Mouse (Mus musculus): ENCODE results near the gene Atp2b2.
A peak's percentile ranks its signal among the peaks of the same experiment; 100 is the strongest.

Atp2b2 gene

DNA sequence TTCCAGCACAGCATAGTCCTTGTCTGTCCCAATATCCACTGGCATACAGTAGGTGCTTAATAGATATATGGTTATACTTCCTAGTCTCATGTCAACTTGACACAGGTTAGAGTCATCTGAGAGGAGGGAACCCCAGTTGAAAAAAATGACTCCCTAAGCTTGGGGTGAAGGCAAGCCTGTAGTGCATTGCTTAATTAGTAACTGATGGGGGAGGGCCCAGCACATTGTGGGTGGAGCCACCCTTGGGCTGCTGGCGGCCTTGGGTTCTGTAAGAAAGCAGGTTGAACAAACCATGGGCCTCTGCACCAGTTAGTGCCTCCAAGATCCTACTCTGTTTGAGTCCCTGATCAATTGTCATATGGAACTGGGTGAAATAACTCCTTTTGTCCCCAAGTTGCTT is 231.0 kb downstream of the Atp2b2 start:
- Histone ChIP-seq H3K36me3 (ENCODE audit: control insufficient read depth, insufficient read depth, low read length, poor library complexity, severe bottlenecking) (no peaks in the 10 kb centered on the region), H3K27me3 (ENCODE audit: control insufficient read depth, insufficient read depth, low read length, poor library complexity, severe bottlenecking) (no peaks in the 10 kb centered on the region)
- no peak for DNase-seq (ENCODE audit: low read depth, low spot score)

DNA sequence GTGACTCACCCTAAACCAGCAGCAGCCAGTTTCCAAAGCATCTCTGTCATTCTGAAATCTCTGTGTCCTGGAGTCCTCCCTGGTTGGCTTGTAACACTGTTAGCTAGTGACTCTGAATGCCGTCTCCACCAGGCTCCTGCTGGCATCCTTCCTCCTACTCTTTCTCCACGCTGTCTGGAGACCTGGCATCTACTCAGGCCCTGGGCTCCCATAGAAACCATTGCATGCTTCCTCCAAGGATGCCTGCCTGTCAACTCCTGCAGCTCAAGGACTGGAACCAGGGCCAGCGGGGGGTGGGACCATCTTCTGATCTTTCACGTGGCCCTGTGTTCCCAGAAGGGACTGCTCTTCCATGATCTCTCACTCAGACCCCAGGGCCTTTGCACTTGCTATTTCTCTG is 231.7 kb downstream of the Atp2b2 start:
- Histone ChIP-seq H3K27me3 (ENCODE audit: control insufficient read depth, insufficient read depth, low read length, poor library complexity, severe bottlenecking) (no peaks in the 10 kb centered on the region), H3K36me3 (ENCODE audit: control insufficient read depth, insufficient read depth, low read length, poor library complexity, severe bottlenecking) (no peaks in the 10 kb centered on the region)
- DNase-seq (ENCODE audit: low read depth, low spot score) = no peak

DNA sequence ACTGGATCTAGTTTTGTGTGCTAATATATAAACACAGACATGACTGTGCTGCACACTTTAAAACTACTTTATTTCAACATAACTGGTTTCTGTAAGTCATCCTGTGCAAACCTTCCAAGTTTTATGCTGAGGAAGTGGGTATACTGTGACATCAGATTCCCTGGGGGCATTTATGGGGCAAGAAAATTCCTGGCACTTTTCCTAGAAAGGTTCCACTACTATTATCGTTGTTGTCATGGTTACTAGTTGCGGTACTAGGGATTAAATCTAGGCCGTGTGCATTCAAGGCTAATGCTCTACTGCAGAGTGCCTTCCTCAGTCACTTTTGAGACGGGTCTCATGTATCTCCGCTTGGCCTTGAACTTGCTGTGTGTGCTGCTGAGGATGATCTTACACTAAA is 236.2 kb downstream of the Atp2b2 start:
- DNase-seq (ENCODE audit: low read depth, low spot score) = no peak
- Histone ChIP-seq H3K27me3 (ENCODE audit: control insufficient read depth, insufficient read depth, low read length, poor library complexity, severe bottlenecking) (no peaks in the 10 kb centered on the region; the same call in 1 of the 2 replicates), H3K36me3 (ENCODE audit: control insufficient read depth, insufficient read depth, low read length, poor library complexity, severe bottlenecking) (no peaks in the 10 kb centered on the region)

DNA sequence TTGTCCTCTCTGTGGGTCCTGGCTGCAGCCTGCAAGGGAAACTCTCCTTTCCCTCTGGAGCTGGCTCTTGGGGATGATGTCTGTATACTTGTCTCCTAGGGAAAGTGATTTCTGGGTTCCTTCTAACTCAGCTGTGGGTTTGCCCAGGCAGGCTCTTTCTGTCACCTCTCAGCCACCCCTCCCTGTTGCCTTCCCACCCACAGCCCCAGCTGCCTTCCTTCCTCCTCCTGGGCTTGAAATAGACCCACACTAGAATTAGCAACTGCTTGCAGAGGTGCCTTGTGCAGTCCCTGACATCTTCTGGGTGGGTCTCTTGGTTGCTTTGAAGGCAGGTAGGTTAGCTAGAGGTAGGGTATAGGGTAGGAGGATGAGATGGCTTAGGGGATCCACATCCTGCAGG is 241.2 kb downstream of the Atp2b2 start:
- no peak for DNase-seq (ENCODE audit: low read depth, low spot score)
- Histone ChIP-seq H3K36me3 (ENCODE audit: control insufficient read depth, insufficient read depth, low read length, poor library complexity, severe bottlenecking) (no peaks in the 10 kb centered on the region), H3K27me3 (ENCODE audit: control insufficient read depth, insufficient read depth, low read length, poor library complexity, severe bottlenecking) (no peaks in the 10 kb centered on the region; the same call in 1 of the 2 replicates)

DNA sequence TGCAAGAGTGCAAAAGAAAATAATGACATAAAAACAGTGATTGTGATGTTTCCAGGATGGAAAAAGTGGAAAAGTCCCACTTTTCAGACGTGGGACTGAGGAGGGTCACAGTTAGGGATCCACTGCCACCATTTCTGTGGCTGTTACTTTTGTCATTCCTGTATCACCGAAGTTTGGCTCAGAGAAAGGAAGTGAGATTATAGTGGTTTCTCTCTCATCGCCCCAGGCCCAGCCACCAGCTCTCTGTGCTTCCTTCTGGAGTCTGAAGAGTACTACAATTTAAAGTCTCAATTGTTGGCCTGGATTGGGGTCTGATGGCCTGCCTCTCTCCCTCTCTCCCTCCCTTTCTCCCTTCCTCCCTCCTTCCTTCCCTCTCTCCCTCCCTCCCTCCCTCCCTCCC is 242.5 kb downstream of the Atp2b2 start:
- DNase-seq (ENCODE audit: low read depth, low spot score) = no peak
- Histone ChIP-seq H3K36me3 (ENCODE audit: control insufficient read depth, insufficient read depth, low read length, poor library complexity, severe bottlenecking) (no peaks in the 10 kb centered on the region), H3K27me3 (ENCODE audit: control insufficient read depth, insufficient read depth, low read length, poor library complexity, severe bottlenecking) (no peaks in the 10 kb centered on the region; the same call in 1 of the 2 replicates)

DNA sequence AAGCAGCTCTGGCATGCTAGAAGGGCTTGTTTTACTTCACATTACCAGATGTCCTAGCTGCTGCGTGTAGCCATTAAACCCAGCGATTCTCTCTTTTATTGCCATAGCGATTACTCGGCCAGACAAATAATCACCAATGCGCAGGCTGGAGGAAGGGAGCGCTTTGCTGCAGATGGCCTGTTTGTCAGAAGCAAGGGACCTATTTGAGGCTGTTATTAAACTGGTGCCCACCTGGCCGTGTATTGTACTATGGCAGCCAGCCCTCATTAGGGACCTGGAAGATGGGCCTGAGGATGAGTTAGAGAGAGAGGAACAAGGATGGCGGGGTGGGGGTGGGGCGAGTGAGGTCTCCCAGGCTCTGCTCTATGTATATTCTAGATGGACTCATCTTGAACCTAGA is 243.1 kb downstream of the Atp2b2 start:
- DNase-seq (ENCODE audit: low read depth, low spot score) = no peak
- no peaks in the 10 kb centered on the region for H3K36me3 ChIP-seq (ENCODE audit: control insufficient read depth, insufficient read depth, low read length, poor library complexity, severe bottlenecking)
- H3K27me3 ChIP-seq (ENCODE audit: control insufficient read depth, insufficient read depth, low read length, poor library complexity, severe bottlenecking) = no peaks in the 10 kb centered on the region; the same call in 1 of the 2 replicates

DNA sequence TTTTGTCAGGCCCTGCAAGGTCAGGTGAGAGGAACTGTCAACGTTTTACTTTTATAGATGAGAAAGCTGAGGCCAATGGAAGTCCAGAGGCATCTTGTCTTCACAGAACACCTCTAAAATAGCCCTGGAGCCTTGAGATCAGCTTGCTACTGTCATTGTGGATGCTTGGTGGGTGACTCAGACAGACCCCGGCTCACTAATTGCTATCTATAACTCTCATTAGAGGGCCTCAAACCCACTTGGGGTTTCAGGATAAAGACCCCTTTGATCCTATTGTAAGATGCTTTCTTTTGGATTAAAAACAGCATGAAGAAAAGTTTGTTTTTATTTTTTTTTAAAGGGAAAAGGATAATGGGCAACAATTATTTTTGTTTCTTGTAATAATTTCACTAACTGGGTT is 243.5 kb downstream of the Atp2b2 start:
- no peak for DNase-seq (ENCODE audit: low read depth, low spot score)
- no peaks in the 10 kb centered on the region; the same call in 1 of the 2 replicates for H3K27me3 ChIP-seq (ENCODE audit: control insufficient read depth, insufficient read depth, low read length, poor library complexity, severe bottlenecking)
- no peaks in the 10 kb centered on the region for H3K36me3 ChIP-seq (ENCODE audit: control insufficient read depth, insufficient read depth, low read length, poor library complexity, severe bottlenecking)

DNA sequence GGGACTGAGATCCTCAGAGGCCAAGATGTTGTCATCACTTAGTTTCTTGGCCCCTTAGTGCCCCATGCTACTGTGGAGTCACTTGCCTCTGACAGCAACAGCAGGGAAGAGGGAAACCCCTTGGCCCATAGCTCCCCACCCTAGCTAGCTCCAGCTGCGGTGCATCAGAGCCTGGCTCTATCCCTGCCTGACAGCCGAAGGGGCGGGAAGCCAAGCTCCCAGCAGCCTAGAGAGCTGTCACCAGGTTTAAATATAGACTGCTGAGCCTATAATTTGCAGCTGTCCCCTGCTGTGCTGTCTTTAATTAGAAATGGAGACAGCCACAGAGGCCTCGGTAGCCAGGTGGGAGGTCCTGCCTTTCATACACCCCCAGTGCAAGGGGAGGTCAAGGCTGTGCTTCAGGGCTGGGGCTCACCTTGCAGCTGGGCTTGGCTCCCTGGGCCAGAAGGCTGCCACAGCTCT is 247.1 kb downstream of the Atp2b2 start:
- no peaks in the 10 kb centered on the region for H3K36me3 ChIP-seq (ENCODE audit: control insufficient read depth, insufficient read depth, low read length, poor library complexity, severe bottlenecking)
- no peak for DNase-seq (ENCODE audit: low read depth, low spot score)

DNA sequence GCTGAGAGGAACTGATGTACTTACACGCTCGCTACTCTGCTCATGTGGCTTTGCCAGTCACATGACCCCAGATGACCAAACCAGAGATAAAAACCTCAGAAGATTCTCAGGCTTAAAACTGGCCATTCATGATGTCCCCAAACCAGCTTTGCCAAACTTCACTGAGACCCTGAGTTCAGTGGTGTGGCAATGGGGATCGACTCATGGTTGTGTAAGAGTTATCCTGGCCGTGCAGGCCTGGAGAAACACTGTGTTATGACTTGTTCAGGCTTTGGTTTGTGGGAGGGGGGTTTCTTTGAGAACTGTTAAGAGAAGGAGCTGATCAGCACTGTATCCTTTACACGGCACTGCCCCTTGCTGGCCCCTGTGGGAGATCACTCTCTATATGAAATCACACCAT is 250.0 kb downstream of the Atp2b2 start:
- DNase-seq (ENCODE audit: low read depth, low spot score) = no peak
- no peaks in the 10 kb centered on the region for H3K27me3 ChIP-seq (ENCODE audit: control insufficient read depth, insufficient read depth, low read length, poor library complexity, severe bottlenecking)
- H3K36me3 ChIP-seq (ENCODE audit: control insufficient read depth, insufficient read depth, low read length, poor library complexity, severe bottlenecking) = no peaks in the 10 kb centered on the region

More for the DNA sequence above, 247.1 kb downstream of the Atp2b2 start:
- H3K27me3 ChIP-seq (ENCODE audit: control insufficient read depth, insufficient read depth, low read length, poor library complexity, severe bottlenecking) = no peaks in the 10 kb centered on the region

DNA sequence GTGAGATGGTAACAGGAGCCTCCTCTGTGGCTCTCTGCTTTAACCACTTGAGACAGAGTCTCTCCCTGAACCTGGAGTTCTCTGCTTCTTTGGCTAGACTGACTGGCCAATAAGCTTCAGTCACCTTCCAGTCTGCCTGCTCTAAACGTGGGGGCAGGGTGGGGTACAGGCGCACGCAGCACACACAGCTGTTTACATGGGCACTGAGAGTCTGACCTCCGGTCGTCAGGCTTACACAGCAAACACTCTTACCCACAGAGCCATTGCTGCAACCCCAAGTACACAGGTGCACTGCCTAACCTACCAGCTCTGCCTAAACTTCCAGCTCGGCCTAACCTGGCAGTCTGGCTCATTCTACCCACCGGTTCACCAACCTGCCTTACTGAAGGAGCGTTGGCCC is 251.4 kb downstream of the Atp2b2 start:
- DNase-seq (ENCODE audit: low read depth, low spot score) = no peak
- Histone ChIP-seq H3K36me3 (ENCODE audit: control insufficient read depth, insufficient read depth, low read length, poor library complexity, severe bottlenecking) (no peaks in the 10 kb centered on the region), H3K27me3 (ENCODE audit: control insufficient read depth, insufficient read depth, low read length, poor library complexity, severe bottlenecking) (no peaks in the 10 kb centered on the region)

DNA sequence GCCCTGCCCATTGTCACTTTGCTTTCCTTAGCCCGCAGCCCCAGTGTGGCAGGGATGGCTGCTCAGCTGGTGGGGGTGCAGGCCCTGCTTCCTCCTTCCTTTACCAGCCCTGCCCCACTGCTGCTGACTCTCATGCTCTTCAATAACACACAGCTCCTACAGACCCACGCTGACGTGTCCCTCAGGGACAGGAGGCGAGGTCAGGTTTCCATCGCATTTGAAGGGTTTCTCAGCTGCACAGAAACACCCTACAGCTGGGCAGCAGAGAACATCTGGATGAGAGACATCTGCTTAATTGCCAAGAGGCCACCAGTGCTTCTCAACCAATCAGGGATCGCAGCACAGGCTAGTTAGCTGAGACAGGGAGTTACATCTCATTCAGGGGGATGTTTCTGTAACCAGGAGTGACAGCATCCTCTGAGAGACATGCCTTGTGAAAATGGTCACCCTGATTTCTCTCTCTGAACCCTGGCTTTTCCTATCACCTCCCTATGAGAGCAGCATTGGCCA is 254.9 kb downstream of the Atp2b2 start:
- Histone ChIP-seq H3K27me3 (ENCODE audit: control insufficient read depth, insufficient read depth, low read length, poor library complexity, severe bottlenecking) (no peaks in the 10 kb centered on the region), H3K36me3 (ENCODE audit: control insufficient read depth, insufficient read depth, low read length, poor library complexity, severe bottlenecking) (no peaks in the 10 kb centered on the region)
- no peak for DNase-seq (ENCODE audit: low read depth, low spot score)

DNA sequence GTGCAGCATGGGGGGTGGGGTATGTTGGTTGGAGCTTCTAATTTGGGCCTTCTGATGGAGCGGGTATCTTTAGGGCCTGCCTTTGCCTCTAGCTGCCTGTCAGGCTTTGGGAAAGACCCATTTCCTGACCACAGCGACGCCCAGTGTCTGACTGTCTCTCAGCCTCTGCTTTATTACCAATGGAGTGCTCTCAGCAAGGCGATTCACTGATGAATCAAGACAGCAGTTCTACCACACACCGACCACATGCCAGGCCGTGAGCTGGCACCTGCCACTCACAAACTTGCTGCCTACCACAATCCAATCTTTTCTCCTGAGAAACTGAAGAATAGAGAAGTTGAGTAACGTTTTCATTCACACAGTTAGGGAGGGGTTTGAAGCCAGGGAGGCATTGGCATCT is 256.8 kb downstream of the Atp2b2 start:
- Histone ChIP-seq H3K27me3 (ENCODE audit: control insufficient read depth, insufficient read depth, low read length, poor library complexity, severe bottlenecking) (no peaks in the 10 kb centered on the region), H3K36me3 (ENCODE audit: control insufficient read depth, insufficient read depth, low read length, poor library complexity, severe bottlenecking) (no peaks in the 10 kb centered on the region)
- DNase-seq (ENCODE audit: low read depth, low spot score) = peak; percentile 3

DNA sequence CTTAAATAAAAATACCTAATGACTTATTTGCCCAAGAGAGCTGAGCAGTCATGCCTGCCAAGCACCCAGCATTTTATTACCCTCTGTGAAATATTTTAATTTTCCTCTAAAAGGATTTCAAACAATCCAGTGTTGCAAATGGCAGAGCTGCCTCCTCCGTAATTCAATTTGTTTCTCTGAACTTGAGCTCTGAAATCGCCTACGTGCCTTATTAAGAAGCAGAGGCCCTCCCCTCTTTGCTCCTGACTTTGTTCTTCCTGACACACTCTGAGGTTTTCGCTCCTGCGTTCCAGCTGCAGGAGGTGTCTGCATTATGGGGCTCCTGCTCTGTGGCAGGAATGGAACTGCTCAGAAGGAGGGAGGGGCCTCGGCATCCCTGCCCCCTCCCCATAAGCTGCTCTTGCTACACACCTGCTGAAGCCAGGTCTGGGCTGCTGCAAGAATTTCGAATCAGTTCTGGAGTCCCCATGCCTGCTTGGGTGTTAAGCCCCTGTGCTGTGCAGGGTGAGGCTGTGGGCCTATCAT is 264.1 kb downstream of the Atp2b2 start:
- no peak for DNase-seq (ENCODE audit: low read depth, low spot score)
- Histone ChIP-seq H3K36me3 (ENCODE audit: control insufficient read depth, insufficient read depth, low read length, poor library complexity, severe bottlenecking) (no peaks in the 10 kb centered on the region), H3K27me3 (ENCODE audit: control insufficient read depth, insufficient read depth, low read length, poor library complexity, severe bottlenecking) (no peaks in the 10 kb centered on the region)

DNA sequence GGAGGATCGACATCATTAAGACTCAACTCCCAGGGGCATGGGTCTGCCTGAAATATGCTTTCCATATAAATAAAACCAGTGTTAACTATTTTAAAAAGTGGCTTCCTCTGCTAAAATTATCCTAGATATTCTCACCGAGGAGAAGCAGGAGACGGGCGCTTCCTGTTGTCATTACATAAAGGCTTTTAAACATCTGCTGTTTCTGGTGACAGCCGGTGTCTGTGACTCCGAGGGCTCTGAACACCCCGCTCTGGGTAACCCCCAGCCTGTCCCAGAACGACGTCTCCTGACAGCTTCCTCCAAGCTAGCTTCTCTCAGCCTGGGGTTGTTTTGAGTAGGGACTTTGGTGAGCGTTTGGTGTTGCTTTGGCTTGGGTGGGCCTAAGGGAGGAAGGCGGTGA is 273.6 kb downstream of the Atp2b2 start:
- DNase-seq (ENCODE audit: low read depth, low spot score) = no peak
- Histone ChIP-seq H3K27me3 (ENCODE audit: control insufficient read depth, insufficient read depth, low read length, poor library complexity, severe bottlenecking) (no peaks in the 10 kb centered on the region), H3K36me3 (ENCODE audit: control insufficient read depth, insufficient read depth, low read length, poor library complexity, severe bottlenecking) (no peaks in the 10 kb centered on the region)

DNA sequence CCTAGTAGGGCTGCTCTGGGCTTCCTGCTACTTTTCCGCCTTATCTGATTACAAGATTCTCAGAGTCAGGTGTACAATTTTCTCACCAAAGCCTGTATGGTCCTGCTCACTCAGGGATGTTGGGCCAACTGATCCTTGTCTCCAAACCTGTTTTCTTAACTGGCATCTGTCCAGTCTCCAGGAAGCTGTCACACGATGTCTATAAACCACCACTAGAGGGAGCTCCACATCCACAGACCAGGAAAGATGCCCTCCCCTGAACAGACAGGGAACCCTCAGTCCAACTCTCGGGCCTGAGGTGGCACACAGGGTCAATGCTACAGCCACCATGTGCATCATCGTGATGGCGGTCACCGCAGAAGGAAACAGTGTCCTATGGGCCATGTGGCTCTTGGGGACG is 280.8 kb downstream of the Atp2b2 start:
- no peaks in the 10 kb centered on the region for H3K27me3 ChIP-seq (ENCODE audit: control insufficient read depth, insufficient read depth, low read length, poor library complexity, severe bottlenecking)
- no peaks in the 10 kb centered on the region for H3K36me3 ChIP-seq (ENCODE audit: control insufficient read depth, insufficient read depth, low read length, poor library complexity, severe bottlenecking)
- peak; percentile 82 for DNase-seq (ENCODE audit: low read depth, low spot score)

DNA sequence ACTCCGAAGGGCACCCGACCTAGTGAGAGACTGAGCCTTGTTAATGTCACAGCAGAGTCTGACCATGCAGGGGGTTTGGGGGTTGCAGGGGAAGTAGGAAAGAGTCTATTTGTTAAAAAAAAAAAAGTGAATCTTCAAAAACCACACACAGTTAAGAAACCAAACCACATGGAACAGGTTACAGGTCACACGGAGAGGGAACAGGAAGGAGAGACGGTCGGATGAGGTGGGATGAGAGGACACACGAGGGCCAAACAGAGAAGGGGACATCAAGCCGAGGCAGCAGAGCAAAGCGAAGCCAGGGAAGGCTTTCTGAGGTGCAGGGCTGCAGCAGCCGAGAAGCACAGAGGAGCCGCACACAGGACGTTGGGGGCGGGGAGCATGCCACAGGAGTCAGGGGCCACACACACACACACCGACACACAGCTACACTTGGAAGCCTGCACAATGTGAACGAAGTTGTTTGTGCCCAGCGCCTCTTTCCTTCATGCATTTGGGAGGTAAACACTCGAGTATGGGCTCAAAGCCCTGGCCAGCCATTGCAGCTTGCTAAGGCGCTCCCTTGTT is 293.2 kb downstream of the Atp2b2 start:
- no peak for DNase-seq (ENCODE audit: low read depth, low spot score)
- Histone ChIP-seq H3K27me3 (ENCODE audit: control insufficient read depth, insufficient read depth, low read length, poor library complexity, severe bottlenecking) (no peaks in the 10 kb centered on the region), H3K36me3 (ENCODE audit: control insufficient read depth, insufficient read depth, low read length, poor library complexity, severe bottlenecking) (no peaks in the 10 kb centered on the region)
